31 mouse cellular contexts compared by ENCODE assay signal in genomic region chr10:69918461-69919151, GRCm38 (mm10).
DNase-seq lines count a peak whose midpoint lies in the region; ATAC-seq and TF ChIP-seq lines count a peak whose summit lies in the region.
"Had no signal": no experiment of that assay in that cellular context is flagged by ENCODE, and none has a peak within 500 bp of the region (broad histone marks: within the 10 kb centered on the region; RNA-seq: fewer than 3 reads in every experiment).

No protein-coding gene starts in this region.

- no peaks in the 10 kb centered on the region for H3K79me2 ChIP-seq in heart, adult 2 months (replicated peaks; ENCODE audit: control insufficient read depth, insufficient read depth, low read length)

- no peak overlapping the region for H3K27ac ChIP-seq in heart, adult 2 months
- H3K27ac ChIP-seq: embryonic facial prominence, embryonic 12.5 days; embryonic facial prominence, embryonic 15.5 days; forebrain, embryonic 15.5 days; heart, embryonic 10.5 days; heart, embryonic 13.5 days; hindbrain, embryonic 13.5 days; intestine, embryonic 15.5 days had no signal

- no peaks in the 10 kb centered on the region for H3K36me3 ChIP-seq in heart, adult 2 months (ENCODE audit: control insufficient read depth, insufficient read depth, low read length)
- H3K36me3 ChIP-seq: embryonic facial prominence, embryonic 15.5 days; G1E; intestine, embryonic 15.5 days had no signal

- TF ChIP-seq EP300 in heart, adult 2 months (IDR thresholded peaks at IDR 0.05; ENCODE audit: insufficient read depth, low read depth, low read length), result no peak

- TF ChIP-seq POLR2A in heart, adult 2 months (IDR thresholded peaks at IDR 0.05; ENCODE audit: insufficient read depth, low read depth, low read length), result no peak

- H3K4me1 ChIP-seq in heart, adult 2 months (ENCODE audit: control insufficient read depth, insufficient read depth, low read length), result peaks cover 5% of the 10 kb centered on the region; the same call in 1 of the 2 replicates
- H3K4me1 ChIP-seq: embryonic facial prominence, embryonic 15.5 days; hindbrain, embryonic 13.5 days; intestine, embryonic 15.5 days had no signal

- TF ChIP-seq CTCF in heart, adult 2 months (IDR thresholded peaks at IDR 0.05), result no peak

- H3K9ac ChIP-seq in heart, adult 2 months (ENCODE audit: low read depth, low read length), result no peak overlapping the region
- H3K9ac ChIP-seq: embryonic facial prominence, embryonic 12.5 days; embryonic facial prominence, embryonic 15.5 days; forebrain, embryonic 15.5 days; heart, embryonic 13.5 days; hindbrain, embryonic 13.5 days; intestine, embryonic 15.5 days had no signal

- 97% methylated on average over 6 of the region's 6 CpGs for WGBS in heart, adult 2 months

- H3K4me3 ChIP-seq in heart, adult 2 months, result no peak overlapping the region
- H3K4me3 ChIP-seq: embryonic facial prominence, embryonic 12.5 days; embryonic facial prominence, embryonic 15.5 days; forebrain, embryonic 15.5 days; heart, embryonic 10.5 days; heart, embryonic 13.5 days; hindbrain, embryonic 13.5 days; intestine, embryonic 15.5 days had no signal

- DNase-seq in heart, adult 11 months, result peak; percentile 57
- DNase-seq in heart, adult 2 months, result no peak
- DNase-seq in MEL-GATA-1-ER (ENCODE audit: extremely low read depth, low read depth), result peak; percentile 67
- DNase-seq in adrenal gland, postnatal 14 days, result no peak
- DNase-seq in gastrocnemius, postnatal 4 days (ENCODE audit: low spot score in 2 of 2), result no peak
- DNase-seq in adrenal gland, adult (ENCODE audit: inconsistent age in 2 of 2, low spot score in 1 of 2), result no peak
- DNase-seq: adrenal gland, adult 2 months; adrenal gland, postnatal 25 days; B cell, adult 2 months; cerebellum, adult 11-12 months; cerebellum, adult 8-10 months; cerebellum, postnatal 10 days; cerebellum, postnatal 36 days; gastrocnemius, postnatal 25 days; heart, adult 18-20 months; heart, postnatal 14 days; heart, postnatal 4 days; kidney, adult 11 months had no signal

- intact Hi-C loops in heart, adult 2 months (cut with DNase I), result no loop called here

- peak; percentile 53 to 54 for ATAC-seq in hematopoietic stem cell, adult 5-6 weeks (replicated peaks in 1 of 2; ENCODE audit: insufficient read depth in 1 of 2, low FRiP score in 2 of 2, low TSS enrichment in 1 of 2, low read depth in 1 of 2, poor library complexity in 2 of 2, severe bottlenecking in 2 of 2)
- ATAC-seq in megakaryocyte progenitor cell, adult 5-6 weeks (replicated peaks; ENCODE audit: poor library complexity), result peak; percentile 81
- ATAC-seq: activated CD4-positive, CD25-positive, alpha-beta regulatory T cell, adult 4 months; hindbrain, embryonic 16.5 days; intestine, embryonic 15.5 days had no signal

- H3K27me3 ChIP-seq in heart, adult 2 months (ENCODE audit: control insufficient read depth, insufficient read depth, low read length), result no peaks in the 10 kb centered on the region
- H3K27me3 ChIP-seq: CH12.LX; embryonic facial prominence, embryonic 12.5 days; embryonic facial prominence, embryonic 15.5 days; forebrain, embryonic 15.5 days; heart, embryonic 13.5 days; intestine, embryonic 15.5 days had no signal

Comparison
In these comparisons a context has a peak if more than half of its experiments do, and no peak if none do; other contexts are left out.
1. DNase-seq: peak in heart, adult 11 months (single experiment) and MEL-GATA-1-ER (single experiment); none in heart, adult 2 months (0 of 2), adrenal gland, postnatal 14 days (single experiment), gastrocnemius, postnatal 4 days (0 of 2) and adrenal gland, adult (0 of 2).